Mouse (Mus musculus) kidney, embryonic 16.5 days (tissue): ENCODE measurements around the gene Slc9a3r1. TPM values are rescaled to one million over a fixed set of nuclear protein-coding genes. Genes with fewer than 3 reads are reported as not detected.

ENCODE experiments used
- ATAC-seq: fragments of 200-750 bp; cut with Nextera tagmentation; 2 replicates; pipeline ENCODE4 v1.8.0; 2017; ENCODE audit warnings: moderate TSS enrichment; ENCODE audit not compliant: low FRiP score, low TSS enrichment
- H3K27ac ChIP-seq: fragments of 300-500 bp; sonication (generic); 2 replicates; pipeline ENCODE4 v1.5.1; 2014; ENCODE audit warnings: low read length
- H3K27me3 ChIP-seq: fragments of 300-500 bp; sonication (generic); 2 replicates; pipeline ENCODE4 v1.6.1; 2014; ENCODE audit warnings: low read length, control low read depth, mixed read lengths; ENCODE audit not compliant: insufficient read depth
- H3K36me3 ChIP-seq: fragments of 300-500 bp; sonication (generic); 2 replicates; pipeline ENCODE4 v1.6.1; 2014; ENCODE audit warnings: low read length, control low read depth, mixed read lengths; ENCODE audit not compliant: insufficient read depth
- H3K4me1 ChIP-seq: fragments of 300-500 bp; sonication (generic); 2 replicates; pipeline ENCODE4 v1.6.1; 2014; ENCODE audit warnings: low read length, control low read depth, mixed read lengths; ENCODE audit not compliant: insufficient read depth
- H3K4me2 ChIP-seq: fragments of 300-500 bp; sonication (generic); replicated peaks from 2 replicates; pipeline ENCODE4 v1.6.1; 2014; ENCODE audit warnings: low read depth, low read length
- H3K4me3 ChIP-seq: fragments of 300-500 bp; sonication (generic); 2 replicates; pipeline ENCODE4 v1.5.1; 2014; ENCODE audit warnings: mild to moderate bottlenecking, low read length
- H3K9ac ChIP-seq: fragments of 300-500 bp; sonication (generic); replicated peaks from 2 replicates; pipeline ENCODE4 v1.6.1; 2014; ENCODE audit warnings: low read length
- H3K9me3 ChIP-seq: fragments of 300-500 bp; sonication (generic); 2 replicates; pipeline ENCODE4 v1.6.1; 2016; ENCODE audit warnings: low read length, control low read depth
- WGBS: fragments of 180-500 bp; shearing (Covaris S2); extraction: QIAGEN DNeasy Blood & Tissue Kit; methylation state at CpG from one replicate; pipeline ENCODE4 v1.1.7; 2014; 5-methylcytosine and 5-hydroxymethylcytosine counted together
- polyA plus RNA-seq: library from polyadenylated mRNA; unstranded; fragments of >200 nt; fragmentation: Nextera tagmentation; extraction: Ambion mirVana; gene quantifications from 2 replicates; pipeline ENCODE4 v1.2.1, GENCODE M21; 2015

Slc9a3r1 gene
- polyA plus RNA-seq, 1 experiment from 2014 or later, result 170 TPM

- H3K36me3 ChIP-seq, result no peaks in the 10 kb centered on the region
- H3K4me2 ChIP-seq, result peak overlapping the region; percentile 22; the same call in 1 of the 2 replicates
- H3K4me3 ChIP-seq, result no peak overlapping the region
- no peak; the same call in 1 of the 2 replicates for ATAC-seq
- H3K4me1 ChIP-seq, result peaks cover 73% of the 10 kb centered on the region
- no peak overlapping the region; the same call in 1 of the 2 replicates for H3K27ac ChIP-seq
- H3K9ac ChIP-seq, result peak overlapping the region; percentile 35; the same call in 1 of the 2 replicates
- H3K27me3 ChIP-seq, result no peaks in the 10 kb centered on the region
- 25% methylated on average over 4 of the region's 4 CpGs for WGBS
- H3K9me3 ChIP-seq, result no peaks in the 10 kb centered on the region
These were observed 9.7 kb downstream of the Slc9a3r1 start for GRCm38 (mm10) chr11:115172825-115173287.

DNA sequence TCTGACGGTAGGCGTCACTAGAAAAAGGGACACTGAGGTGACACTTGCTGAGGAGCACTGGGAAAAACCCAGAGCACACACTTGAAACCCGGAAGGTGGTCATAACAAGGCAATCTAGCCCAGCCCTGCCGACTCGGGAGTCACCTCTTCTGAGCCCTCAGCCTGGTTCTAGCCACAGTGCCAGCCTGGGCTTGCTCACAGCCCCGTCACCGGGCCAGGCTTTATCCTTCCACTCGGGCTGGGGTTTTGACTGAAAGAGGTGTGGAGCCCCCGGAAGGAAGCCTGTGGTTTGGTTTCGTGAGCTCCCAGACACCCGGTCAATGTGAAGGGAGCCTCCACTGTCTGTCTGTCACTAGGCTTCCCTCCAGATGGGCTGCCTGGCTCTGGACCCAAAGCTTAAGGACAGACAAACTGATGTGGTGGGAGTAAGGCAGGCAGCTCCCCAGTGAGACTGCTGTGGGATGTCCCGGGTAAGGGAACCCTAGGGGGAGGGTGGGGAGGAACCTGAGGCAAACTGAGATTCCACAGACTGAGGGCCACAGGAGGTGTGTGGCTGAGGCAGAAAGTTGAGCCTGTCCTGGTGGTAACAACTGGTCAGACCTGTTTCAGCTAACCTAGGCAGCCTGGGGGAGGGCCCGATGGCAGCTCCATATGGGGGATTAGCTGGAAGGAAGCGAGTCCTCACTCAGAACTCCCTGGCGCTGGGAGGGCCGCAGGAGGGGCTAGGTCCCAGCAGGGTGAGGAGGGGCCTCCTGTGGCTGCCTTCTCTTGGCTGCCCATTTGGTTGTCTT lies 10.6 kb downstream of the Slc9a3r1 start:
- Histone ChIP-seq H3K9me3 (no peaks in the 10 kb centered on the region), H3K4me1 (peaks cover 80% of the 10 kb centered on the region), H3K4me2 (peak overlapping the region; percentile 31), H3K27ac (peak overlapping the region; percentile 71), H3K36me3 (no peaks in the 10 kb centered on the region), H3K9ac (peak overlapping the region; percentile 42), H3K27me3 (no peaks in the 10 kb centered on the region), H3K4me3 (no peak overlapping the region; the same call in 1 of the 2 replicates)
- peak; percentile 20; the same call in 1 of the 2 replicates for ATAC-seq
- WGBS, result 14% methylated on average over 16 of the region's 16 CpGs

DNA sequence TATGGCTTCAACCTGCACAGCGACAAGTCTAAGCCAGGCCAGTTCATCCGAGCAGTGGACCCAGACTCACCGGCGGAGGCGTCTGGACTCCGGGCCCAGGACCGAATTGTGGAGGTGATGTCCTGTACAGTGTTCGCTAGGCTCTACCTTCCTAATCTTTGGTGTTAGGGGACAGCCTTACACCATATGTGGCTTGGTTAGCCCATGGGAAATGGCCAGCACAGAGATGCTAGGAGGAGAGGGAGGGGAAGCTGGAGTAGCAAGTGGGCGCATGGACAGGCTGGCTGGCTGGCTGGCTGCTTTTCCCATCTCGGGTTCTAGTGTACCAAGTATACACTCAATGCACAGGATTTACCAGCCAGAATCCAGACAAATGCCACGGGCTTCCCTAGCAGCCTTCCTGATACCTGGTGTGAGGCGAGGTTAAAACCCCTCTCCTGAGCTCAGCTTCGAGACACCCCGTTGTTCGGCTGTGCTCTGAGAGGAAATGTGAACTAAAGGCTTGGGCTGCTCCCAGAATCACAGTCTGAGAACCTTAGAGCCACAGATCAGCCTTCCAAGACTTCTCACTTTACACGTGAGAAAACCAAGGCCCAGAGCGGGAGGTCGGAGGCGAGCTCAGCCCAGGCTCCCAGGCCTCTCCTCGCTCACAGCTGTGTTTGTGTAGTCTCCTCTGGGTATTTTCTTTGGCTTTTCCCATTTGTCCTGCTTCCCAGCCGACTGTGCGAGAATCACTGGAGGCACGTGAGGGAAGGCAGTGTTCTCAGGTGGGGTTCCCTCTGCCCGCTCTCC lies 13.5 kb downstream of the Slc9a3r1 start:
- Histone ChIP-seq H3K4me1 (peaks cover 69% of the 10 kb centered on the region), H3K9ac (peak overlapping the region; percentile 39), H3K36me3 (0 out of 2 replicates have a peak, but pooled peaks cover 2% of the 10 kb centered on the region), H3K4me3 (no peak overlapping the region), H3K27me3 (no peaks in the 10 kb centered on the region), H3K9me3 (no peaks in the 10 kb centered on the region), H3K27ac (peak overlapping the region; percentile 80), H3K4me2 (no peak overlapping the region)
- ATAC-seq, result 0 out of 2 replicates have a peak, but pooled peaks have one; percentile 3
- WGBS, result 45% methylated on average over 24 of the region's 24 CpGs

DNA sequence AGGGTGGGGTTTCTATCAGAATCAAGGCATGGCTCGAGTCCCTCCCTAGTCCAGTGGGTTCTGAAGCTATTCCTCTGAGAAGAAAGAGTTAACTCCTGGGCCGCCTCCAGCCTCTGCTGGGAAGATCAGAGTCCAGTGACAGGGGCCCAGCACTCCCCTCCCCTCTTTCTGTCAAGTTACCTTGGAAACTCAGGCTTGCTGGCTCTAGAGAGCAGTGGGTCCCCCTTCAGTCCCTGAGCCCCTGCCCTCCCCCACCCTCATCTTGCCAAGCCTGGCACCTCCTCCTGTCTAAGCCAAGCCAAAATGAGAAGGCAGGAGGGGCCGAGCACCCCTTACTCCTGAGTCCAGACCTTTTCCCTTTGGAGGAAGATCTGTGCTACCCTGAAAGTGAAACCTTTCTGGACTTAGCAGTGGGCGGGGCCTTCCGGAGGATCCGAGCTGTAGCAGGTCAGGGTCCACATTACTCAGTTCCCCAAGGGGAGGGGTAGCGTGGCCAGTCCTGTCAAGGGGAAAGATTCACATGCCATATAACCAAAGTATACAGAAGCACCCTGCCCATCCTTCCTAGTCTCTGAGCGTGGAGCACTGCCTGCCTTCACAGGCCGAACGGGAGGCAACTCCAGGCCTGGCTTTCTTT lies 14.5 kb downstream of the Slc9a3r1 start:
- H3K9ac ChIP-seq, result peak overlapping the region; percentile 39
- peak overlapping the region; percentile 26 for H3K4me3 ChIP-seq
- 18% methylated on average over 10 of the region's 10 CpGs for WGBS
- ATAC-seq, result peak; percentile 62
- no peaks in the 10 kb centered on the region for H3K9me3 ChIP-seq
- H3K4me2 ChIP-seq, result peak overlapping the region; percentile 31
- H3K36me3 ChIP-seq, result 0 out of 2 replicates have a peak, but pooled peaks cover 5% of the 10 kb centered on the region
- peaks cover 58% of the 10 kb centered on the region for H3K4me1 ChIP-seq
- H3K27ac ChIP-seq, result peak overlapping the region; percentile 80
- no peaks in the 10 kb centered on the region for H3K27me3 ChIP-seq

GRCm38 (mm10) chr11:115178766-115179165 lies 15.6 kb downstream of the Slc9a3r1 start:
- Histone ChIP-seq H3K4me3 (no peak overlapping the region), H3K4me2 (no peak overlapping the region), H3K27ac (no peak overlapping the region), H3K9ac (no peak overlapping the region), H3K36me3 (0 out of 2 replicates have a peak, but pooled peaks cover 5% of the 10 kb centered on the region), H3K27me3 (no peaks in the 10 kb centered on the region), H3K4me1 (peaks cover 47% of the 10 kb centered on the region), H3K9me3 (no peaks in the 10 kb centered on the region)
- ATAC-seq, result no peak
- 62% methylated on average over 2 of the region's 2 CpGs for WGBS

- Histone ChIP-seq H3K4me1 (peaks cover 43% of the 10 kb centered on the region), H3K27me3 (no peaks in the 10 kb centered on the region), H3K4me2 (no peak overlapping the region), H3K27ac (no peak overlapping the region), H3K9ac (no peak overlapping the region), H3K36me3 (0 out of 2 replicates have a peak, but pooled peaks cover 5% of the 10 kb centered on the region), H3K9me3 (no peaks in the 10 kb centered on the region), H3K4me3 (no peak overlapping the region)
- ATAC-seq, result no peak
- WGBS, result 70% methylated on average over 6 of the region's 6 CpGs
These were observed 16.1 kb downstream of the Slc9a3r1 start for GRCm38 (mm10) chr11:115179191-115179590.

DNA sequence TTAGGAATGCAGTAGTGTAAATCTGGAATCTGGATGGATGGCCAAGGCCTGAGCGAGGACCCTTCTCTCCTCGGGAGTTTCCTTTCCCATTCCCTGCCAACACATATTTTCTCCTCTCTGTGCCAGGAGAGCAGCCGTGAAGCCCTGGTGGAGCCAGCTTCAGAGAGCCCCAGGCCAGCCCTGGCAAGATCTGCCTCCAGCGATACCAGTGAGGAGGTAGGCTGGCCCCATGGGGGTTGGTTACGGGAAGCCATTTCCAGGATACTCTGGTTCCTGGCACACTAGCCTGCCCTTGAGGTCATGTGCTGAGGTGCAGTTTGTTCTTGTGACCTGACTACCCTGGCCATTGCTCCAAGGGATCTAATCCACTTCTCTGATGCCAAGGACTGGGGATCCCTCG lies 16.7 kb downstream of the Slc9a3r1 start:
- Histone ChIP-seq H3K9ac (no peak overlapping the region), H3K36me3 (0 out of 2 replicates have a peak, but pooled peaks cover 5% of the 10 kb centered on the region), H3K27me3 (no peaks in the 10 kb centered on the region), H3K4me3 (no peak overlapping the region), H3K9me3 (no peaks in the 10 kb centered on the region), H3K4me1 (peaks cover 36% of the 10 kb centered on the region), H3K4me2 (no peak overlapping the region), H3K27ac (no peak overlapping the region)
- ATAC-seq, result no peak
- 84% methylated on average over 6 of the region's 6 CpGs for WGBS

GRCm38 (mm10) chr11:115181913-115182638 lies 18.9 kb downstream of the Slc9a3r1 start:
- Histone ChIP-seq H3K4me3 (no peak overlapping the region), H3K4me2 (no peak overlapping the region), H3K9ac (0 out of 2 replicates have a peak overlapping the region, but pooled peaks have one; percentile 4), H3K9me3 (no peaks in the 10 kb centered on the region), H3K4me1 (peaks cover 24% of the 10 kb centered on the region), H3K27me3 (no peaks in the 10 kb centered on the region), H3K27ac (no peak overlapping the region), H3K36me3 (0 out of 2 replicates have a peak, but pooled peaks cover 5% of the 10 kb centered on the region)
- ATAC-seq, result no peak
- 21% methylated on average over 12 of the region's 12 CpGs for WGBS

- Histone ChIP-seq H3K27me3 (no peaks in the 10 kb centered on the region), H3K4me3 (no peak overlapping the region), H3K27ac (no peak overlapping the region), H3K4me2 (no peak overlapping the region), H3K9ac (0 out of 2 replicates have a peak overlapping the region, but pooled peaks have one; percentile 12), H3K4me1 (peaks cover 15% of the 10 kb centered on the region), H3K9me3 (no peaks in the 10 kb centered on the region), H3K36me3 (0 out of 2 replicates have a peak, but pooled peaks cover 5% of the 10 kb centered on the region)
- WGBS, result 48% methylated on average over 4 of the region's 4 CpGs
- no peak for ATAC-seq
These were observed 21.8 kb downstream of the Slc9a3r1 start for GRCm38 (mm10) chr11:115184973-115185372.
